Mouse (Mus musculus): Measurements from ENCODE around the gene Exo5.

- TF ChIP-seq GATA1 (IDR thresholded peaks at IDR 0.05; ENCODE audit: borderline replicate concordance, low read length) (no peak), FLI1 (IDR thresholded peaks at IDR 0.05; ENCODE audit: low read length) (no peak)
Measured at GRCm38 (mm10) chr4:120968486-120968885, 43.7 kb upstream of the Exo5 start.
